ENCODE assay signal across 11 mouse cellular contexts in the genomic region with DNA sequence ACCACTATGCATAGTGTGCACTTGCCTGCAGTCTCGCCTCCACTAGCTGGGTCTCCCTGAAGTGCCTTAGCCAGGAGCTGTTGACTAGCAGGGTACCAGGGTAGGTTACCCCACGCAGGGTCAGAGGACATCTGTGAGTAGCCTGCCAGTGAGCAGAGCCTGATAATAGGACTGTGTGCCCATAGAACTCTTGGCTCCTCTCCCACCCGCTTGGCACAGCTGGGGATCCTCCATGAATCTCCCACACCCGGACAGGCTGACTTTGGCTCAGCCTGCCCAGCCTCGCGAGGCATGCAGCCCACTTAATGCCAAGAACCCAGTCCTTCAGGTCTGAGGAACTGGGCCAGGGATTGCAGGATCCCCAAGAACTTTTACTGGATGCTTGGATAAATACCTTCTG. TPM values are rescaled to one million over a fixed set of nuclear protein-coding genes. Genes with fewer than 3 reads are reported as not detected.
DNase-seq lines count a peak whose midpoint lies in the region; ATAC-seq and TF ChIP-seq lines count a peak whose summit lies in the region.
"Had no signal": no experiment of that assay in that cellular context is flagged by ENCODE, and none has a peak within 500 bp of the region (broad histone marks: within the 10 kb centered on the region; RNA-seq: fewer than 3 reads in every experiment).

No protein-coding gene starts in this region.

- TF ChIP-seq CTCF in cerebellum, adult 2 months (IDR thresholded peaks at IDR 0.05; ENCODE audit: borderline replicate concordance, insufficient read depth, low read depth, low read length): no peak
- TF ChIP-seq CTCF in CH12.LX (conservative IDR thresholded peaks at IDR 0.05 in 1 of 2, IDR thresholded peaks at IDR 0.05 in 1 of 2; ENCODE audit: low read depth in 2 of 2, low read length in 2 of 2): no peak
- no peak for TF ChIP-seq CTCF in brain, embryonic 14.5 days (IDR thresholded peaks at IDR 0.05; ENCODE audit: borderline replicate concordance, extremely low read depth, insufficient read depth, insufficient read length)
- no peak for TF ChIP-seq CTCF in midbrain, postnatal 0 days (IDR thresholded peaks at IDR 0.05)

- H3K79me2 ChIP-seq in CH12.LX (replicated peaks; ENCODE audit: control insufficient read depth, extremely low read depth, insufficient read depth, poor library complexity, severe bottlenecking): peaks cover 24% of the 10 kb centered on the region

- H3K4me1 ChIP-seq in cerebellum, adult 2 months (ENCODE audit: control insufficient read depth, insufficient read depth, low read length): peaks cover 9% of the 10 kb centered on the region
- no peaks in the 10 kb centered on the region for H3K4me1 ChIP-seq in kidney, embryonic 14.5 days (ENCODE audit: control insufficient read depth, insufficient read depth, low read length)
- peaks cover 66 to 92% of the 10 kb centered on the region in 2 experiments for H3K4me1 ChIP-seq in CH12.LX (ENCODE audit: control insufficient read depth in 1 of 2, insufficient read depth in 2 of 2)
- no peaks in the 10 kb centered on the region for H3K4me1 ChIP-seq in midbrain, postnatal 0 days (ENCODE audit: insufficient read depth, low read length)
- H3K4me1 ChIP-seq: limb, embryonic 15.5 days had no signal

- no peak for ATAC-seq in kidney, embryonic 14.5 days (ENCODE audit: low FRiP score, low TSS enrichment)
- no peak for ATAC-seq in midbrain, postnatal 0 days (ENCODE audit: low FRiP score)

- no peak overlapping the region for H3K4me2 ChIP-seq in kidney, embryonic 14.5 days (replicated peaks; ENCODE audit: low read depth, low read length)
- no peak overlapping the region for H3K4me2 ChIP-seq in CH12.LX (ENCODE audit: insufficient read depth, low read depth, poor library complexity, severe bottlenecking)
- H3K4me2 ChIP-seq in midbrain, postnatal 0 days (ENCODE audit: low read depth, low read length, poor library complexity, severe bottlenecking): no peak overlapping the region
- H3K4me2 ChIP-seq: limb, embryonic 15.5 days had no signal

- 37% methylated on average over 6 of the region's 6 CpGs for WGBS in cerebellum, adult 2 months
- WGBS in kidney, embryonic 14.5 days: 82% methylated on average over 6 of the region's 6 CpGs
- WGBS in midbrain, postnatal 0 days: 68% methylated on average over 6 of the region's 6 CpGs

- H3K4me3 ChIP-seq in cerebellum, adult 2 months (replicated peaks; ENCODE audit: insufficient read depth, low read depth, low read length): no peak overlapping the region
- H3K4me3 ChIP-seq in kidney, embryonic 14.5 days (ENCODE audit: low read length): no peak overlapping the region
- peak overlapping the region in 1 of 3 experiments; percentile 12 for H3K4me3 ChIP-seq in CH12.LX (replicated peaks in 1 of 3; ENCODE audit: low read depth in 2 of 3, low read length in 2 of 3, poor library complexity in 1 of 3)
- no peak overlapping the region for H3K4me3 ChIP-seq in midbrain, postnatal 0 days (ENCODE audit: low read depth, low read length)
- H3K4me3 ChIP-seq: limb, embryonic 15.5 days had no signal

- TF ChIP-seq POLR2A in cerebellum, adult 2 months (IDR thresholded peaks at IDR 0.05; ENCODE audit: borderline replicate concordance, insufficient read depth, low read length): no peak
- no peak for TF ChIP-seq POLR2A in CH12.LX (IDR thresholded peaks at IDR 0.05; ENCODE audit: low read depth, low read length)
- TF ChIP-seq POLR2A in brain, embryonic 14.5 days (IDR thresholded peaks at IDR 0.05; ENCODE audit: borderline replicate concordance, extremely low read depth, insufficient read depth, insufficient read length, poor library complexity, severe bottlenecking): no peak

- H3K9me3 ChIP-seq in kidney, embryonic 14.5 days (ENCODE audit: control insufficient read depth, low read length): no peaks in the 10 kb centered on the region
- H3K9me3 ChIP-seq in CH12.LX (replicated peaks; ENCODE audit: low read length): no peaks in the 10 kb centered on the region
- H3K9me3 ChIP-seq in midbrain, postnatal 0 days (ENCODE audit: low read length): no peaks in the 10 kb centered on the region
- H3K9me3 ChIP-seq: limb, embryonic 15.5 days had no signal

- in situ Hi-C loops in CH12.LX (cut with MboI; ENCODE audit: low pct_ligation_motif_present, low pct_unique_long_range_greater_than_20kb, low sequenced_read_pairs): no loop called here

- peak; percentile 34 for DNase-seq in cerebellum, adult 9-11 months
- no peak for DNase-seq in cerebellum, adult 2 months
- DNase-seq in kidney, adult 18-20 months: peak; percentile 37
- no peak for DNase-seq in CH12.LX (ENCODE audit: extremely low read depth)
- peak; percentile 49 for DNase-seq in brain, embryonic 14.5 days (ENCODE audit: low read depth)
- DNase-seq in spleen, postnatal 10 days (ENCODE audit: low spot score in 2 of 2): no peak
- DNase-seq in midbrain, postnatal 0 days (ENCODE audit: low spot score): no peak
- DNase-seq: kidney, adult 9 months; layer of hippocampus, adult 9-11 months had no signal

- no peaks in the 10 kb centered on the region for H3K27me3 ChIP-seq in cerebellum, adult 2 months (ENCODE audit: control insufficient read depth, insufficient read depth, low read length)
- H3K27me3 ChIP-seq in kidney, embryonic 14.5 days (ENCODE audit: control insufficient read depth, insufficient read depth, low read length): no peaks in the 10 kb centered on the region
- H3K27me3 ChIP-seq in CH12.LX (replicated peaks): no peaks in the 10 kb centered on the region
- no peaks in the 10 kb centered on the region for H3K27me3 ChIP-seq in midbrain, postnatal 0 days (ENCODE audit: insufficient read depth, low read length)

- no peak for TF ChIP-seq EP300 in CH12.LX (IDR thresholded peaks at IDR 0.05; ENCODE audit: low read length)

- H3K9ac ChIP-seq in kidney, embryonic 14.5 days (ENCODE audit: low read depth, low read length): no peak overlapping the region
- H3K9ac ChIP-seq in CH12.LX (ENCODE audit: insufficient read depth, low read depth): no peak overlapping the region
- no peak overlapping the region for H3K9ac ChIP-seq in midbrain, postnatal 0 days (replicated peaks; ENCODE audit: low read length, poor library complexity, severe bottlenecking)
- H3K9ac ChIP-seq: limb, embryonic 15.5 days had no signal

- dilution Hi-C loops in CH12.LX (cut with MboI; ENCODE audit: extremely low pct_ligation_motif_present, extremely low pct_unique_long_range_greater_than_20kb, low sequenced_read_pairs): no loop called here

- TF ChIP-seq RAD21 in CH12.LX (IDR thresholded peaks at IDR 0.05; ENCODE audit: low read depth, low read length): no peak

- H3K36me3 ChIP-seq in kidney, embryonic 14.5 days (ENCODE audit: control insufficient read depth, insufficient read depth, low read length): no peaks in the 10 kb centered on the region
- peaks cover 22 to 95% of the 10 kb centered on the region in 2 experiments for H3K36me3 ChIP-seq in CH12.LX (replicated peaks in 1 of 2; ENCODE audit: control insufficient read depth in 1 of 2, insufficient read depth in 1 of 2, low read length in 1 of 2)
- no peaks in the 10 kb centered on the region for H3K36me3 ChIP-seq in midbrain, postnatal 0 days (ENCODE audit: insufficient read depth, low read length)
- H3K36me3 ChIP-seq: limb, embryonic 15.5 days had no signal

- H3K27ac ChIP-seq in cerebellum, adult 2 months (ENCODE audit: insufficient read depth, low read length): no peak overlapping the region
- no peak overlapping the region for H3K27ac ChIP-seq in kidney, embryonic 14.5 days (ENCODE audit: low read depth, low read length)
- H3K27ac ChIP-seq in CH12.LX (ENCODE audit: insufficient read depth, low read depth): peak overlapping the region; percentile 7; the same call in 1 of the 2 replicates
- H3K27ac ChIP-seq in midbrain, postnatal 0 days (ENCODE audit: low read depth, low read length): no peak overlapping the region
- H3K27ac ChIP-seq: limb, embryonic 15.5 days had no signal

TF ChIP-seq in CH12.LX, 34 proteins besides CTCF, POLR2A, EP300 and RAD21:
- TF ChIP-seq MEF2A (IDR thresholded peaks at IDR 0.05; ENCODE audit: borderline replicate concordance, low read depth, low read length) (0 out of 2 replicates have a peak, but pooled peaks have one; percentile 1), NELFE (IDR thresholded peaks at IDR 0.05; ENCODE audit: low read depth, low read length) (no peak), TCF12 (IDR thresholded peaks at IDR 0.05; ENCODE audit: low read depth, low read length) (0 out of 2 replicates have a peak, but pooled peaks have one; percentile 5)

RNA-seq across cellular contexts. Expression of gene Cbfa2t3, which starts 7.9 kb away (rescaled TPM):
- polyA plus RNA-seq in cerebellum, adult 2 months (2012; rRNA removed): 17.7 and 21.6 TPM in 2 replicates
- 3.6 and 3.7 TPM in 2 replicates for polyA plus RNA-seq in kidney, embryonic 14.5 days (2014; fragmentation: Nextera tagmentation; extraction: Ambion mirVana)
- total RNA-seq in CH12.LX (2012; rRNA removed): 2.1 and 3.4 TPM in 2 replicates
- 0.43 and 0.47 TPM in 2 replicates for total RNA-seq in CH12.LX (2014; rRNA removed)
- polyA plus RNA-seq in CH12.LX (2012; ENCODE audit: insufficient read length, low read depth): 16.5 and 22.6 TPM in 2 replicates
- polyA plus RNA-seq in brain, embryonic 14.5 days (2012; rRNA removed): 9.5 and 30.2 TPM in 2 replicates
- total RNA-seq in midbrain, postnatal 0 days (2014; rRNA removed): 11.1 and 11.8 TPM in 2 replicates
- 13.3 and 15.9 TPM in 2 replicates for polyA plus RNA-seq in midbrain, postnatal 0 days (2015; fragmentation: Nextera tagmentation; extraction: Ambion mirVana)

Comparison
In these comparisons a context has a peak if more than half of its experiments do, and no peak if none do; other contexts are left out.
1. DNase-seq: peak in cerebellum, adult 9-11 months (single experiment), kidney, adult 18-20 months (single experiment) and brain, embryonic 14.5 days (single experiment); none in cerebellum, adult 2 months (0 of 2), CH12.LX (single experiment), spleen, postnatal 10 days (0 of 2) and midbrain, postnatal 0 days (single experiment).